Mouse (Mus musculus) thymus, postnatal 4 days (tissue): ENCODE results near the gene Hmgcll1.
A peak's percentile ranks its signal among the peaks of the same experiment; 100 is the strongest.

Experiments used
- DNase-seq: peaks from one replicate; pipeline ENCODE4 v3.0.0; 2021

The Hmgcll1 gene

DNA sequence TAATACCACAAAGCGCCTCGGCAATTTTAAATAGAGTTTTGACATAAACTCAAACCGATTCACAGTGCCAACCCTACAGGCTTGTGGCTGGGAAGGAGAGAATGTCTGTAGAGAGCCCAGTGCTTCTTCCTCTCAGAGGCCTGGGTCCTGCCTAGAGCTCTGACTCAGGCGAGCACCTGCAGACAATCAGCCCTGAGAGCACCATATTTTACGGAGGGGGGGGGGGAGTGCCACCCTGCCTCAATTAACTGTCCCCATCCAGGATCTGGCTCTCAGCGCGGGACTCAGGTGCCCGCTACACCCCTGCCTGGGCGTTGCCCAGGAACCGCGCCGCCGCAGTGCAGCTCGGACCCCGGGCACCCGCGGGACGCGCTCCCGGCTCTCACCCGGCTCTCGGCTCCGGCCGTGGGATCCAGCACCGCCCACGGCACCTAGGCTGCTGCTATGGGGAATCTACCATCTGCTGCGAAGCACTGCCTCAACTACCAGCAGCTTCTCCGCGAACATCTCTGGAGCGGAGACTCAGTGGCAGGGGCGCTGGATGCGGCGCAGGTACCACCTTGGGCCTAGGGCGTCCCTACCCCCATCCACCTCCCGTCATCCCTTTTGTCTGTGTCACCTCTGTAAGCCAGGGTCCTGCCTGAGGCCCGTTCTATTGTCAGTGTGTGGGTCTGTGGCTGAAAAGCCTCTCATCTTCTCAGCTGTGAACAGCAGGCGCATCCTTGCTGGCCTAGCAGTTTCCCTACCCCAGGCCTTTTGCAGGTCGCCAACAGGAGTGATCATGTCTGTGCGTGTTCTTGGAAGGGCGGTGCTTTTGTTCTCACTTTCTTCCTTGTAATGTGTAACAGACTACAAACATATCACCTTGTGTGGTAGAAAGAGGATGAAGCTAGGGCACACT, at the start of gene Hmgcll1:
Hmgcll1 (plus strand) TSS at position 225 of the 901 bp plus-strand sequence.
- peak; percentile 7 for DNase-seq

GRCm38 (mm10) chr9:75980097-75980496, 34.6 kb upstream of the Hmgcll1 start:
- DNase-seq = no peak

GRCm38 (mm10) chr9:75981139-75981538, 33.5 kb upstream of the Hmgcll1 start:
- DNase-seq = no peak

GRCm38 (mm10) chr9:75989491-75989890, 25.2 kb upstream of the Hmgcll1 start:
- no peak for DNase-seq

- DNase-seq = no peak
Observed at GRCm38 (mm10) chr9:75998791-75999350, 15.8 kb upstream of the Hmgcll1 start.

- no peak for DNase-seq
Observed at GRCm38 (mm10) chr9:76000876-76001858, 13.5 kb upstream of the Hmgcll1 start.

DNA sequence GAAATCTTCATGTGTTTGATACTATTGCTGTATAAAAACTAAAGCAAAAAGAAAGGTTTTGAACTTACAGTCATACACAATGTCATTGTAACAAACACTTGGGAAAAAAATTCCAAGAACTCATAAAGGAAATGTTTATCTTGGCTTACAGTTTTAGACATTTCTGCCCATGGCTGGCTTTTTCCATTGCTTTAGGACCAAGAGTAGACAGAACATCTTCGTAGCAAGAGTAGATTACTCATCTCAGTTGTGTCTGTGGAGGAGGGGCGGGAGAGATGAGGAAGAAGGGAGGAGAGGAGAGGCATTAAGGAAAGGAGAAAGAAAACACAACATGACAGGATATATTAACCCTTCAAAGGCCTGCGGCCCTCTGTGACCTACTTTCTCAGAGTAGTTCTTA, 11.6 kb upstream of the Hmgcll1 start:
- no peak for DNase-seq

DNA sequence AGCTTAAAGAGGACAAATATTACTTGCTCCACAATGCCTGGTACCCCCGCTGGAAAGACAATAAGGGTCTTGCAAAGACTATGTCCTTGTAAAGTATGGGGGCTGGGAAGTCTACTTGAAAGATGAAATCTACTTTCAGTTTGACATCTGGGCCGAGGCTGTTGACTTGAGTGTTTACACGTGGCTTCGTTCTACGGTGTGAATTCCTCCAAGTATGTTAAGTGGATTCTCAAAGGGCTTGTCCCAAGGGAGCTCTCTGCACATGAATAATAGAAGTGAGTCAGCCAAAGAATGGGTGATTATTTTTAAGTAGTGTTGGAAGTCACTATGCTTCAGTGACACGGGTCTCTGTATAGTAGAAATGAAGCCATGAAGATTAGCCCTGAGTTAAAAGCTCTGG, 11.0 kb upstream of the Hmgcll1 start:
- no peak for DNase-seq

DNA sequence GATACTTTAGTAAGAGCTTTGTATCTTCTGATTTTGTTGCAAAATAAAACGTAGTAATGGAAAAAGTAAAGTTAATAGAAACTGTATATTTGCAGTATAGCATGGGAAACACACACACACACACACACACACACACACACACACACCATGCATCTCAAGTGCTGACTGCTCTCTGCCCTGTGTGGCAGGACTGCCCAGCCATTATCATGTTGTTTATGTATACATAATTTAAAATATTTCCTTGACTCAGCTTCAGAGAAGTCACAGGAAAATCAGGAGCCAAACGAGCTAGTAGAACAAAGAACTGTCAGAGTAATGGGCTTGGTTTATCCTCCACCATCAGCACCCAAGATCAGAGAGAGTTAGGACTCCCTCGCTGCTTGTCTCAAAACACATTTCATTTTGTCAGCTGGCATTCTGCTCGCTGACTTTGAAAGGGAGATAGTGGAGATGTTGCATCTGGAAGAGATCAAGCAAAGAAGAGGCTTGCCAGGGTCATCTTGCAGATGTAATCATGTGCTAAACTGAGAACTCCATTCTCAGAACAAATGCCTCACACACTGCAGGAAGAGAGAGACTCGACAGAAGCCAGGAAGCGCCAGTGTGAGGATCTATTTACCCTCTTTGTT, 7.2 kb upstream of the Hmgcll1 start:
- no peak for DNase-seq

- DNase-seq = no peak
Observed at GRCm38 (mm10) chr9:76013789-76014188, 866 bp upstream of the Hmgcll1 start.

- DNase-seq = no peak
Observed at GRCm38 (mm10) chr9:76015971-76016370, 1.3 kb downstream of the Hmgcll1 start.

- DNase-seq = no peak
Observed at GRCm38 (mm10) chr9:76016506-76016905, 1.9 kb downstream of the Hmgcll1 start.

- DNase-seq = no peak
Observed at GRCm38 (mm10) chr9:76023551-76023973, 8.9 kb downstream of the Hmgcll1 start.

- DNase-seq = no peak
Observed at GRCm38 (mm10) chr9:76024277-76025246, 9.9 kb downstream of the Hmgcll1 start.

DNA sequence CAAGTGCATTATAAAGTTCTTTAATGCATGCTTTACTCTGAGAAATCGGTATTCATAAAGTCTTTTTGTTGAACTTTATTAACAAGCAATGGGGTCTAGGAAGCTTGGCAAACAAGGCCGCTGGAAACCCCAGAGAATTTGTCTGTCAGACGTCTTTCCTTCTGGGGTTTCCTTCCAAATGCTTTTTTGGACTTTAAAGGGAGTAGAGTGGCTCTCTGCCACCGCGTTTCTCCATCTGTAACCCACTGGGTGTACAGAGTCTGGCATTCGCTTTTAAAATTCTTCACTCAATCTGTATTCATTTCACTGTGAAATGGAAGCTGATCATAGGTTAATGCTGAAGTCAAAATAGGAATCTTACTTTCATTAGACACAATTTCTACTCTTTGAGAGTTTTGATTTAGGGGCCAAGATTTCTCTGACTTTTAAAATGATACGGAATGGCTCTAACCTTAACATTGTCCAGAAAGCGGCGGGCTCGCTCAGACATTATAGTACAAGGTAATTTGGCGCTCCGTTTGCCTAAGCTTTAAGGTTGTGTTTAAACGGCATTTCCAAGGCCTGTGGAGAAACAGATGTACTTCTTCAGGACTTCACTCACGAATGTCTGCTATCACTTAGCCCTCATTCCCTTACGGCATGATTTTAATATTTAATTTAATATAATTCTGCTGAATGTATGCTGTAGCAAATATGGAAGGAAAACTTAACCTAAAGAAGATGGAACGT, 15.0 kb downstream of the Hmgcll1 start:
- no peak for DNase-seq

- DNase-seq = no peak
Observed at GRCm38 (mm10) chr9:76035058-76035457, 20.4 kb downstream of the Hmgcll1 start.

- DNase-seq = no peak
Observed at GRCm38 (mm10) chr9:76038327-76039103, 23.9 kb downstream of the Hmgcll1 start.

DNA sequence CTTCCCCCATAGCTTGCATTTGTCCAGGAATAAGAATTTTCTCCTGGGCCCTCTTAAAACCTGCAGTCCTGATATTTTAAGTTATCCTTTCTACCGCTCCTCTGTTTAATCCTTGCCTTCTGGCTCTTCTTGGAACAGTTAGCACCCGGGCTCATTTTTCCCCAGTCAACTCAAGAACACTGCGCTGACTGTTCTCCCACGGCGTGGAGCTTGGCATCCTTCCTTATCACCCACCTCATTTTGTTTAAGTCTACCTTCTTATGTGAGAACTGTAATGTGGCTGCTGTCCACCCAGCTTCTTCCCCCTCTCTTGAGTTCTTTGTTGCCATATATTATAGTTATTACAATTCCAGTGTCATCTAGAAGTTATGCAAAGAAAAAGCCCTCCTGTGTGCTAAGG, 25.1 kb downstream of the Hmgcll1 start:
- no peak for DNase-seq

DNA sequence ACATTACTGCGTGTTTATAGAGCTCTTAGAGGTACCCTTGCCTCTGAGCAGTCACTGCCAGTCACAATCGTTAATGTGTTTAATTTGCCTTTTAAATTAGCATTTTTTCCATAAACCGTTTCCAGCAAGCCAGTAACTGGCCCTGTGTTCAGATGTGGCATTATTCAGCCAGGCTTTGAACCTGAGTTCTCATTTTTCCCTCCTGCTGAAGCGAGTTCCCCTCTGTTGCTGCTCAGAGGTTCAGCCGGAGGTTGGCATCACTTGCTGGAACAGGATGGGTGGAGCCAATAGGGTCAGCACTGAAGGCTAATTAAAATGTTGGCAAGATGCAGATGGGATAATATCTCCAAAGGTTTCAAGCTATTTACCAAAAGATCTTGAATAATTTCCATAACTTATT, 28.7 kb downstream of the Hmgcll1 start:
- no peak for DNase-seq

GRCm38 (mm10) chr9:76060935-76061334, 46.3 kb downstream of the Hmgcll1 start:
- no peak for DNase-seq
